Mouse (Mus musculus) thymus, adult 2 months (tissue): Measurements from ENCODE around the gene Tceanc2.

ENCODE experiments used
- CTCF ChIP-seq: fragments of 200-500 bp; IDR thresholded peaks from 2 replicates; pipeline ENCODE4 v1.5.1; 2012; ENCODE audit warnings: mild to moderate bottlenecking, control low read depth, low read length, moderate library complexity, borderline replicate concordance; ENCODE audit not compliant: control insufficient read depth, poor library complexity, insufficient read depth; ENCODE audit errors: extremely low read depth
- POLR2A ChIP-seq: fragments of 200-500 bp; IDR thresholded peaks from 2 replicates; pipeline ENCODE4 v1.6.1; 2012; ENCODE audit warnings: mild to moderate bottlenecking, low read length, control low read depth, moderate library complexity; ENCODE audit not compliant: control insufficient read depth, poor library complexity, insufficient read depth; ENCODE audit errors: extremely low read depth

DNA sequence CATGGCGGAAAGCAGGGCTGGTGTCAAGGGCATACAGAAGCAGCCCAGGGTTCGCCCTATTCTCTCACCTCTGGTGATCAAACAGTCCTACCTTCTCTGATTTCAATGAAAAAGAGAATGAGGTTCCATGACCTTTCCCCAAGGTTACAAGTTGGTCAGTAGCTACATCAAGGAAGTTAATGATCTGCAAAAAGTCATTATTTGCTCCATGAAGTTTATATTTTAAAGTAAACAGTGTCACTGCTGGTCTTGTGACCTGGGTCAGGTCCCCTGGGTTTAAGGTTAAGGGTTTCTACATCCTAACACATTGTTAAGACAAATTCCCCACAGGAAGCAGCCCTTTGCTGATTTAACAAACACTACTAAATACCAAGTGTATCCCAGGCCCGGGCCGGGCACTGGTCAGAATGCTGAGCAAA lies 21.9 kb downstream of the Tceanc2 start:
- TF ChIP-seq POLR2A (no peak), CTCF (no peak)
